Mouse (Mus musculus) MEL (cell line): ENCODE measurements around the gene Pdzd7. TPM values are rescaled to one million over a fixed set of nuclear protein-coding genes. Genes with fewer than 3 reads are reported as not detected.

Experiments
- DNase-seq: peaks from one replicate; pipeline ENCODE4 v3.0.0; 2011; ENCODE audit warnings: low read depth, low spot score
- H3K27ac ChIP-seq: 2 replicates; pipeline ENCODE4 v1.5.1; 2012; ENCODE audit warnings: low read depth, mild to moderate bottlenecking, control low read depth, low read length, moderate library complexity; ENCODE audit not compliant: control insufficient read depth
- H3K27me3 ChIP-seq, 2 experiments: fragments of 150-350 bp in 1 of 2; sonication (generic) in 1 of 2; 2 replicates each; pipeline ENCODE4 v1.6.1; 2012; ENCODE audit warnings: low read length in 2 of 2, mild to moderate bottlenecking in 2 of 2, improper control_type of control experiment in 1 of 2, moderate library complexity in 1 of 2; ENCODE audit not compliant: insufficient read depth in 2 of 2, control insufficient read depth in 1 of 2
- H3K36me3 ChIP-seq, 2 experiments: 2 replicates each; pipeline ENCODE4 v1.6.1; 2012 to 2014; ENCODE audit warnings: low read length in 2 of 2, improper control_type of control experiment in 1 of 2, inconsistent platforms in 1 of 2, mild to moderate bottlenecking in 1 of 2; ENCODE audit not compliant: insufficient read depth in 2 of 2, control insufficient read depth in 1 of 2
- H3K4me1 ChIP-seq, 2 experiments: fragments of 150-350 bp in 1 of 2; sonication (generic) in 1 of 2; 2 replicates each; pipeline ENCODE4 v1.6.1; 2012; ENCODE audit warnings: low read length in 2 of 2, improper control_type of control experiment in 1 of 2, mild to moderate bottlenecking in 1 of 2; ENCODE audit not compliant: insufficient read depth in 2 of 2, control insufficient read depth in 1 of 2
- H3K4me3 ChIP-seq, 2 experiments: fragments of 150-350 bp in 1 of 2; sonication (generic) in 1 of 2; 2 replicates each; pipeline ENCODE4 v1.5.1; 2012; ENCODE audit warnings: low read depth in 2 of 2, low read length in 2 of 2, mild to moderate bottlenecking in 2 of 2, moderate library complexity in 2 of 2, control low read depth in 1 of 2, improper control_type of control experiment in 1 of 2; ENCODE audit not compliant: control insufficient read depth in 1 of 2, insufficient read depth in 1 of 2
- H3K79me2 ChIP-seq: 2 replicates; pipeline ENCODE4 v1.6.1; 2012; ENCODE audit warnings: mild to moderate bottlenecking, low read length, moderate library complexity; ENCODE audit not compliant: control insufficient read depth, poor library complexity, insufficient read depth
- H3K9ac ChIP-seq: 2 replicates; pipeline ENCODE4 v1.6.1; 2012; ENCODE audit warnings: low read depth, mild to moderate bottlenecking, control low read depth, low read length, moderate library complexity; ENCODE audit not compliant: control insufficient read depth, poor library complexity, severe bottlenecking
- H3K9me3 ChIP-seq: fragments of 150-350 bp; sonication (generic); replicated peaks from 2 replicates; pipeline ENCODE4 v1.6.1; 2012; ENCODE audit warnings: mild to moderate bottlenecking, low read length, improper control_type of control experiment, moderate library complexity; ENCODE audit not compliant: insufficient read depth
- BHLHE40 ChIP-seq: IDR thresholded peaks from 2 replicates; pipeline ENCODE4 v1.6.1; 2012; ENCODE audit warnings: low read depth, mild to moderate bottlenecking, inconsistent platforms, low read length, improper control_type of control experiment, borderline replicate concordance
- CHD1 ChIP-seq: IDR thresholded peaks from 2 replicates; pipeline ENCODE4 v1.6.1; 2012; ENCODE audit warnings: low read depth, mild to moderate bottlenecking, inconsistent platforms, low read length, improper control_type of control experiment
- CHD2 ChIP-seq: IDR thresholded peaks from 2 replicates; pipeline ENCODE4 v1.6.1; 2011; ENCODE audit warnings: low read length, improper control_type of control experiment
- CTCF ChIP-seq, 3 experiments: IDR thresholded peaks in 2 of 3; conservative IDR thresholded peaks in 1 of 3; 2 replicates each; pipeline ENCODE4 v1.5.1; 2011 to 2012; ENCODE audit warnings: low read length in 3 of 3, low read depth in 2 of 3, mild to moderate bottlenecking in 2 of 3, improper control_type of control experiment in 1 of 3, inconsistent platforms in 1 of 3, mixed read lengths in 1 of 3, moderate library complexity in 1 of 3; ENCODE audit not compliant: control insufficient read depth in 1 of 3, insufficient read depth in 1 of 3, poor library complexity in 1 of 3, severe bottlenecking in 1 of 3
- ELF1 ChIP-seq: IDR thresholded peaks from 2 replicates; pipeline ENCODE4 v1.6.1; 2014; ENCODE audit warnings: low read depth, mild to moderate bottlenecking, inconsistent platforms, low read length, improper control_type of control experiment, moderate library complexity
- ETS1 ChIP-seq: IDR thresholded peaks from 2 replicates; pipeline ENCODE4 v1.6.1; 2012; ENCODE audit warnings: low read depth, mild to moderate bottlenecking, inconsistent platforms, low read length, improper control_type of control experiment, moderate library complexity
- MAFK ChIP-seq: IDR thresholded peaks from 2 replicates; pipeline ENCODE4 v1.6.1; 2011; ENCODE audit warnings: low read depth, mild to moderate bottlenecking, low read length, improper control_type of control experiment, borderline replicate concordance
- MAZ ChIP-seq: IDR thresholded peaks from 2 replicates; pipeline ENCODE4 v1.6.1; 2012; ENCODE audit warnings: low read depth, mild to moderate bottlenecking, inconsistent platforms, low read length, improper control_type of control experiment
- MYB ChIP-seq: IDR thresholded peaks from 2 replicates; pipeline ENCODE4 v1.6.1; 2011; ENCODE audit warnings: mild to moderate bottlenecking, low read depth, low read length, improper control_type of control experiment
- MYC ChIP-seq: IDR thresholded peaks from 2 replicates; pipeline ENCODE4 v1.6.1; 2011; ENCODE audit warnings: low read depth, mild to moderate bottlenecking, low read length, improper control_type of control experiment, moderate library complexity
- NRF1 ChIP-seq: IDR thresholded peaks from 2 replicates; pipeline ENCODE4 v1.6.1; 2014; ENCODE audit warnings: low read depth, mild to moderate bottlenecking, inconsistent platforms, low read length, improper control_type of control experiment, moderate library complexity; ENCODE audit not compliant: poor library complexity, insufficient read depth, severe bottlenecking
- POLR2A ChIP-seq, 2 experiments: IDR thresholded peaks; 2 replicates each; pipeline ENCODE4 v1.6.1; 2011 to 2012; ENCODE audit warnings: low read length in 2 of 2, mild to moderate bottlenecking in 2 of 2, control low read depth in 1 of 2, improper control_type of control experiment in 1 of 2, low read depth in 1 of 2, moderate library complexity in 1 of 2; ENCODE audit not compliant: control insufficient read depth in 1 of 2, insufficient read depth in 1 of 2, poor library complexity in 1 of 2
- RCOR1 ChIP-seq: IDR thresholded peaks from 2 replicates; pipeline ENCODE4 v1.6.1; 2012; ENCODE audit warnings: low read depth, mild to moderate bottlenecking, inconsistent platforms, low read length, improper control_type of control experiment
- TAL1 ChIP-seq: IDR thresholded peaks from 2 replicates; pipeline ENCODE4 v1.6.1; 2012; ENCODE audit warnings: mild to moderate bottlenecking, inconsistent platforms, low read length, moderate library complexity, mixed read lengths
- TBP ChIP-seq: IDR thresholded peaks from 2 replicates; pipeline ENCODE4 v1.8.0; 2011; ENCODE audit warnings: low read depth, low read length, improper control_type of control experiment
- UBTF ChIP-seq: IDR thresholded peaks from 2 replicates; pipeline ENCODE4 v1.6.1; 2012; ENCODE audit warnings: low read depth, mild to moderate bottlenecking, inconsistent platforms, low read length, improper control_type of control experiment, moderate library complexity, borderline replicate concordance; ENCODE audit not compliant: insufficient read depth
- USF1 ChIP-seq: IDR thresholded peaks from 2 replicates; pipeline ENCODE4 v1.6.1; 2014; ENCODE audit warnings: low read depth, mild to moderate bottlenecking, inconsistent platforms, low read length, improper control_type of control experiment, moderate library complexity
- USF2 ChIP-seq, 2 experiments: IDR thresholded peaks; 2 replicates each; pipeline ENCODE4 v1.6.1; 2011 to 2012; ENCODE audit warnings: improper control_type of control experiment in 2 of 2, low read length in 2 of 2, borderline replicate concordance in 1 of 2, inconsistent platforms in 1 of 2, low read depth in 1 of 2, mild to moderate bottlenecking in 1 of 2; ENCODE audit not compliant: insufficient read depth in 1 of 2
- ZC3H11A ChIP-seq: IDR thresholded peaks from 2 replicates; pipeline ENCODE4 v1.6.1; 2012; ENCODE audit warnings: low read depth, mild to moderate bottlenecking, inconsistent platforms, low read length, improper control_type of control experiment
- polyA plus RNA-seq, 2 experiments: library from polyadenylated mRNA; stranded (reverse) in 1 of 2; unstranded in 1 of 2; fragments of >175 nt in 1 of 2; fragments of >200 nt in 1 of 2; gene quantifications; 2 replicates each; pipeline versions ENCODE4 v1.2.1 to v1.2.4; 2012; ENCODE audit warnings: low replicate concordance in 2 of 2, low read depth in 1 of 2; ENCODE audit not compliant: insufficient read length in 2 of 2, insufficient read depth in 1 of 2, missing spikeins in 1 of 2
- total RNA-seq: library from RNA; depleted of rRNA; stranded (reverse); fragments of 300-350 nt; gene quantifications from 2 replicates; pipeline ENCODE4 v1.2.3, GENCODE M21; 2012

Pdzd7 gene
- total and polyA plus RNA-seq, 3 experiments, result 0.08 to 0.56 TPM; not detected in 1

- Histone ChIP-seq H3K79me2 (peaks cover 3% of the 10 kb centered on the region; the same call in 1 of the 2 replicates), H3K9me3 (no peaks in the 10 kb centered on the region), H3K27me3 (no peaks in the 10 kb centered on the region), H3K4me3 (peak overlapping the region; percentile 81 to 94), H3K4me1 (peaks cover 13 to 32% of the 10 kb centered on the region in 2 experiments)
- DNase-seq, result no peak
- TF ChIP-seq TBP (no peak), USF2 (IDR thresholded peaks at IDR 0.05; ENCODE audit: borderline replicate concordance in 1 of 2, insufficient read depth in 1 of 2, low read depth in 1 of 2, low read length in 2 of 2) (no peak), USF1 (no peak), MAZ (no peak; the same call in 1 of the 2 replicates), TAL1 (no peak), MYC (no peak), CHD2 (no peak)
- TF ChIP-seq, all 39 proteins: peak for 0
- Histone ChIP-seq H3K36me3 (peaks cover 0 to 29% of the 10 kb centered on the region in 2 experiments; a peak in 2 of 4 replicates), H3K9ac (peak overlapping the region; percentile 75), H3K27ac (peak overlapping the region; percentile 97)
Observed at GRCm38 (mm10) chr19:45057724-45058112, 12.2 kb upstream of the Pdzd7 start.

- Histone ChIP-seq H3K27ac (no peak overlapping the region), H3K4me3 (0 out of 4 replicates have a peak overlapping the region, but pooled peaks of 1 of the 2 experiments have one; percentile 9)
- no peak for DNase-seq
Observed at GRCm38 (mm10) chr19:45056908-45057698, 11.6 kb upstream of the Pdzd7 start.

More at GRCm38 (mm10) chr19:45056908-45057698, 11.6 kb upstream of the Pdzd7 start:
- Histone ChIP-seq H3K4me1 (peaks cover 13 to 32% of the 10 kb centered on the region in 2 experiments), H3K79me2 (peaks cover 3% of the 10 kb centered on the region; the same call in 1 of the 2 replicates), H3K9me3 (no peaks in the 10 kb centered on the region), H3K27me3 (no peaks in the 10 kb centered on the region), H3K9ac (peak overlapping the region; percentile 75; the same call in 1 of the 2 replicates), H3K36me3 (peaks cover 0 to 29% of the 10 kb centered on the region in 2 experiments; a peak in 2 of 4 replicates)
- TF ChIP-seq BHLHE40, result no peak
- no peak for TF ChIP-seq ELF1
- TF ChIP-seq NRF1, result no peak
- no peak; a peak in 1 of 4 replicates for TF ChIP-seq POLR2A (IDR thresholded peaks at IDR 0.05; ENCODE audit: control insufficient read depth in 1 of 2, insufficient read depth in 1 of 2, low read depth in 1 of 2, low read length in 2 of 2, poor library complexity in 1 of 2)
- TF ChIP-seq USF2 (IDR thresholded peaks at IDR 0.05; ENCODE audit: borderline replicate concordance in 1 of 2, insufficient read depth in 1 of 2, low read depth in 1 of 2, low read length in 2 of 2), result no peak
- TF ChIP-seq CTCF (IDR thresholded peaks at IDR 0.05 in 2 of 3, conservative IDR thresholded peaks at IDR 0.05 in 1 of 3; ENCODE audit: control insufficient read depth in 1 of 3, insufficient read depth in 1 of 3, low read depth in 2 of 3, low read length in 3 of 3, poor library complexity in 1 of 3, severe bottlenecking in 1 of 3), result no peak
- no peak for TF ChIP-seq TBP
- no peak for TF ChIP-seq TAL1
- TF ChIP-seq MAFK, result no peak
- no peak for TF ChIP-seq CHD1
- no peak for TF ChIP-seq ZC3H11A
- TF ChIP-seq UBTF, result no peak
- TF ChIP-seq ETS1, result no peak
- TF ChIP-seq RCOR1, result no peak
- TF ChIP-seq MYB, result no peak
